Mouse (Mus musculus) CD8-positive naive resting alpha-beta T cell, adult 2 months (primary cell): ENCODE results near the gene Dnaaf5.

ENCODE experiments used
- DNase-seq, 2 experiments: peaks; one replicate each; pipeline ENCODE4 v3.0.0; 2022; ENCODE audit warnings: low read depth in 2 of 2, low spot score in 2 of 2

The Dnaaf5 gene

DNA sequence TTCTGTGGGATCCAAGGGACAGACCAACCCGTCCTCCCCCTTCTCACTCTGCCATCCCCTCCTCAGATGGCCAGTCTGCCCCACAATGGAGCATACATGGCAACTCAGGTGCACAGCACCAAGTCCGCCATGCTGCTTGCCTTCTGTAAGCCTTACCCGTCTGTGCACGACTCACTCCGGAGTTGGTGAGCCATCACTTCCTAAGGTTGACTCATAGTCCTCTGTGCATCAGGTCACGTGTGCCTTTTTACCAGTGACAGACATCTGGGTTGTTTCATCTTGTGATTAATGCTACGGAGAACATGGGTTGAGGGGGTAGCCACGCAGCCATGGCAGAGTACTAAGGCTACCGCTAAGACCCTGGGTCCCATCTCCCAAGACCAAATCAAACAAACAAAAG is 9.4 kb upstream of the Dnaaf5 start:
- DNase-seq: no peak

DNA sequence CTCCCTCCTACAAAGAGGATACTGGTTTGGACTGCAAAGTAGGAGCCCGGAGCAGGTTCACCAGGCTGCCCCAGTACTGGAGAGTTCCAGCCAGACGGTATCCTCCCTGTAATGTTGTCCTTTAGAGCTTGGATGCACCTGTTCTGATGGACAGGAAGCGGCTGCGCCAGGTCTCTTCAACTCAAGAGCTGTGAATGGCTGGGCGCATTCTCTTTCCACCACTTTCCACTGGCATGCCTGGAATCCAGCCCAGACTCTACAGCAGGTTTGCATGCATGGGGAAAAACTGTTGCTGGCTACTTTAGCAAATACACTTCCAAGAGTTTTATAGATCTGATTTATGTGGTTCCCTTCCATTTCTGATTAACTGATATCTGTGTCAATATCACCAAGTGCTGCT is 8.7 kb upstream of the Dnaaf5 start:
- no peak for DNase-seq

DNA sequence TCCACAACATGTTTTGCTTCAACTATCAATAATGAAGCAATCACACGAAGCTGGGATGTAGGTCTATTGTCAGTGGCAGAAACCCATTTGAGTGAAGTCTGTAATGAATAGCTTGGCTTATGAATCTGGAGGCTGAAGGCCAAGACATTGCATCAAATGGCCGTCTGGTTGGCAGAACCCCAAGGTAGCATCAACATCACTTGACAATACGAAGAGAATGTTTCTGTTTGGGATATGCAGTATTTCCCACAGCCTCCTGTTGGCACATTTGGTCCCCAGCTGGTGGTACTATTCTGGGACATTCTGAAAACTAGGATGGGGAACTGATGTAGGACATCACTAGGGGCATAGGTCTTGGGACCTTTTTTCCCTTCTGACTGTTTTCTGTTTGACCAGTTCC is 6.1 kb upstream of the Dnaaf5 start:
- no peak for DNase-seq

DNA sequence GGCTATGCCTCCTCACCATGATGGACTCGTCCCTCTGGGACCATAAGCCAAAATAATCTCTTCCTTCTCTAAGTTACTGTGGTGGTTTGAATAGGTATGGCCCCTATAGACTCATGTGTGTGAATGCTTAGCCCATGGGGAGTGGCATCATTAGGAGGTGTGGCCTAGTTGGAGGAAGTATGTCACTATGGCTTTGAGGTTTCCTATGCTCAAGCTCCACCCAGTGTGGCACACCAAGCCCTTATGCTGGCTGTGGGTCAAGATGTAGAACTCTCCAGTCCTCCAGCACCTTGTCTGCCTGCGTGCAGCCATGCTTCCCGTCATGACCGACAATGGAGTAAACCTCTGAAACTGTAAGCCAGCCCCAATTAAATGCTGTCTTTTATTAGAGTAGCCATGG is 4.3 kb upstream of the Dnaaf5 start:
- DNase-seq: no peak

DNA sequence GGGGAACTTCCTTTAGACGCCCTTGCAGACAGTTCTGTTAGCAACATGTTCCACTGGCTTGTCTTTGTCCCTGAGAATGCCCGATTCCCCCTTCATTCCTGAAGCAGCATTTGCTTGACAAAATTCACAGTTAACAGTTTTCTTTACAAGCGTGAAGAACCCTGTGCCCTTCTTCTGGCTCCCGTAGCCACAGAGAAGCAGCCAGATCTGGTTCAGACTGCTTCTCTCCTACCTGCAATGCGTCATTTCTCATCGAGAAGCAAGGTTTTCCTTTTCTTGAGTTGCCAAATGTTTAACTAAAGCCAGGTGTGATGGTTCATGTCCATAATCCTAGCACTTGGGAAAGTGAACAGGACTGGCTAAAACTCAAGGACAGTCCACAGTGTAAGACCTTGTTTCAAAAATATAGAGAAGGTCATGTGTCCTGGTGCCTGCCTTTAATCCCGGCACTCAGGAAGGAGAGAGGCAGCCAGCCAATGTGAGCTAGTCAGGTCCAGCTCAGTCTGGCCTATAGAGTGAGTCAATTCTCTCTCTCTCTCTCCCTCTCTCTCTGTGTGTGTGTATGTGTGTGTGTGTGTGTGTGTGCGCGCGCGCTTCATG is 3.4 kb upstream of the Dnaaf5 start:
- no peak for DNase-seq

DNA sequence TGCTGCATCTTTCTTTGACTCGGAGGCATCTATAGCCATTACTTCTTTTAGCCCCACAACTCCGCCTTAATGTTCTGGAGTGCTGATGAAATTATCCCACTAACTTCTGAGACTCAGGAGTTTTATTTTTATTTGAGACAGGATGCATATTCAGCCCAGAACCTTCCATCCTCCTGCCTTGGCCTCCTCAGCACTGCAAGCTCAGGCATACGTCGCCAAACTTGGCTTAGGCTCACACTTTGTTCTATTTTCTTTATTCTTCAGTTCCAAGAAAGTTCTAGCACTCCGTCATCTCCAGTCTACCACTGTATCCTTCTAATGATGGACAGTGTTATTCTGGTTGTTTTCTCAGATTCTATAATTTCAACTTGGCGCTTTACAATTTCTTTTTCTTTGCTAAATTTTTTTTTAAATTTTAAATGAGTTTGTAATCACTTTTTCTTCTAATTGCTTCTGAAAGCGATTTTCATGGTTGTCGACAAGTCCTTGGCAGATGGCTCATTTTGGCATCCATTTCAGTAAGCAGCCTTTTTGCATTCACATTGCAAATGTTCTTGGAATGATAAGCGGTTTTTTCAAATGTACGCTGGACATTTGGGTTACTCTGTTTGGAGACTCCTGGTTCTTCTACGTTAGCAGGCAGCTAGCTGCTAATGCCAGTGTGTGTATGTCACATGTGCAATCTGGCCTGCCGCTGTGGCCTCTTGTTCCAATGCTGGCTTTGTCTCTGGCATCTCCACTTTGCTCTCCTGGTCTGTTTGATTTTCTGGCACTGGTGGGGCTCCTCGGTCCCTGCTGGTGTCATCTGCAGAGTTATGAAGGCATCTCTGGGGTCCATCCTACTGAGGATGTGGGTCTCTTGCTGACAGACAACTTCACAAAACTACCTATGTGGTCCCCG is 2.6 kb upstream of the Dnaaf5 start:
- no peak for DNase-seq

DNA sequence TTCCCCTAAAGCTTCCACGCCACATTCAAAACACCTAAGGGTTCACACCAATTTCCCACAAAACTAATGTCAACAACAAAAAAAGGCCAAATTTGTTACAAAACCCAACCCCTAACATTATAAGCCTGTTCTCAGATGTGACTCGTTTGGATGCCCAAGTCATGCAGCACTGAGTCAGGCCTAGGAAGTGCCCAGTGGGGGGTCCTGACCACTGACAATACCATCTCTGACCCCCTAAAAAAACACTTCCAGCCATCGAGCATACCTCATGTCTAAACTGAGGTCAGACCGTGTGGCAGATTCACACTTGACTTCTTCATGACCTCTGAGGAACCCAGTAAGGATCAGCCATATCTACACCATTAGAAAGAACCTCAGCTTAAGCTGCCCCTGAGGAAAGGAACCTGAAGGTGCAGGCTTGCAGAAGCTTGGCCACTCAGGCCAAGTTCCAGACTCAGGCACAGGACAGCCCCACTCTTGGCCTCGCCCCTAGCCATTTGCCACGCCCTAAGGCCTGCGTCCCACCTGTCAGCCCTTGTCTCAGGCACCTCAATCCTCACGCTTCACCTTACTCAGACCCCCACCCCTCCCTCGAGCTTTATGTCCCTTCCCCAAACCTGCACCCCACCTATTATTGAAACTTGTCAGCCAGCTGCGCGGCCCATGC is 884 bp upstream of the Dnaaf5 start:
- no peak for DNase-seq

DNA sequence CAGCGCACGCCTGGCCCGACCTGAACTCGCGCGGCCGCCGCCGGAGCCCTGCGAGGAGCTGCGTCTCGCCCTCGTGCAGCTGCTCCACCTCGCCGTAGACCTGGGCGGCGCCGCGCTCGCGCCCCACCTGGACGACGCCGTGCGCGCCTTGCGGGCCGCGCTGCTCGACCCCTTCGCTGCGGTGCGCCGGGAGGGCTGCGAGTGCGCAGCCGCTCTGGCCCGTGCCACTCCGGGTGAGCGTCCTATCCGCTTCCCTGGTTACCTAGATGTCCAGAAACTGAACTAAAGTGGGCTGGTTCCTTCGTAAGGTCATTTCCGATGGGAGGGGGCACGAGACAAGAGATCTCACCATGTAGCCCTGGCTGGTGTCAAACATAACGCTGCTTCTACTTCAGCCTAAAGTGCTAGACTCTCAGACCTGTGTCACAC is 594 bp downstream of the Dnaaf5 start:
- peak in 1 of 2 experiments; percentile 31 for DNase-seq

DNA sequence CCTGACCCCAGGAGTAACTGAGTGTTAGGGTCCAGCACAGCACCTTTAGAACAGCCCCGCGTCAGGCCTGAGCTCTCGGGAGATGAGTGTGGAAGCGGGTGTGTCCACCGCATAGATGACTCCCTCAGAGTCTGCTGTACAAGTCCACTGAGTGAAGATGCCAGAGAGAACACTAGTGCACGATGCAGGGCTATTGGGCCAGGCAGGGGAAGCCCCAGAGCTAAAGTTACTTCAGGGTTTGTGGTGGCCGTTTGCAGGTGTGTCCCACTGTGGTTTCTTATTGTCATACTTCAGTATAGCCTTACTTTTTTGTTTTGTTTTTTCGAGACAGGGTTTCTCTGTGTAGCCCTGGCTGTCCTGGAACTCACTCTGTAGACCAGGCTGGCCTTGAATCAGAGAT is 10.9 kb downstream of the Dnaaf5 start:
- DNase-seq: no peak

DNA sequence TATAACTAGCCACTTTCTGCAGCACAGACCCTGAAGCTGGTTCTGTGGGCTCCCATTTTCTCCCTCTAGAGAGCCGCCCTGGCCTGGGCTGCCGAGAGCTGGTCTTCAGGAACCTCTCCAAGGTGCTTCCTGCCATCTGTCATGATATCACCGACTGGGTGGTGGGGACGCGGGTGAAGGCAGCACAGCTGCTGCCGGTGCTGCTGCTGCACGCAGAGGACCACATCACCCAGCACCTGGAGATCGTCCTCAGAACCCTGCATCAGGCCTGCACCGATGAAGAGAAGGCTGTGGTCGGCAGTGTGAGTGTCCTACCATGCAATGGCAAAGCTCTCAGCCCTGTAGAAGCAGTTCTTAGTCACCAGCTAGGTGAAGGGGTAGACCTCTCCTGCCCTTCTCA is 11.6 kb downstream of the Dnaaf5 start:
- no peak for DNase-seq

DNA sequence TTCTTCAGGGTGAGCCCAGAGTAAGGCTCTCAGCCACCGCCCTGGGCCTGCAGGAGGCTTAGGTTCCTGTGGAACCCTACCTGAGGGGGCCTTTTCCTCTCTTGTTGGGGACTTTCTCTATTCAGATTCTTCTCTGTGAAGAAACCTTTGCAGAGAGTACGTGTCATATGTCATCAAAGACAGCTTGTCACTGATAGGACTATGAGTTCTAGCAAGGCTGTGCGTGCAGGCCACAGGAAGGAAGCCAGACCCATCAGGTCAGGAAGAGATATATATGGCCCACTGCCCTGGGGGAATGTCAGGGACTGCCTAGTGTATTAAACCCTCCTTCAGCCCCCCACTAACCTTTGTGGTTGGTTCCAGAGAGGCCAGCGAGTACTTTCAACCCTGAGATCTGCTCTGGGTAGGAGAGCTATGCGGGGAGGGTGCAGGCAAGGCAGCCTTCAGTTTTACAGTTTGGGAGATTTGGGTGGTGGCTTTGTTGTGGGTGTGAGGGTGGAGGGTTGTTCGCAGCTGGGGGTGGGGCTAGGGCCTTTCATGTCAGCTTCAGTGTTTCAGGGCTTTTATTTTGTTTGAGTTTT is 16.8 kb downstream of the Dnaaf5 start:
- peak; percentile 64 to 76 for DNase-seq

DNA sequence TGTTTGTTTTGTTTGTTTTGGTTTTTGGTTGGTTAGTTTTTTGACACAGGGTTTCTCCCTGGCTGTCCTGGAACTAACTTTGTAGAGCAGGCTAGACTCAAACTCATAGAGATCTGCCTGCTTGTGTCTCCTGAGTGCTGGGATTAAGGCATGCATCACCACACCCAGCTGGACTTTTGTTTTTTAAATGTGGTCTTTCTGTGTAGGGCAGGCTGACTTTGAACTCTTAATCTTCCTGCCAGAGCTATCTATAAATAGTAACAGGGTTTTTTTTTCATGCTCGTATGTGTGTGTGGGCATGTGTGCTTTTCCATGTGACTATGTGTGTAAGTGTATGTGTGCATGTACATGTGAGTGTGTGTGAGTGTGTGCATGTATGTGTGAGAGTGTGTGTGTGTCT is 17.5 kb downstream of the Dnaaf5 start:
- DNase-seq: no peak

DNA sequence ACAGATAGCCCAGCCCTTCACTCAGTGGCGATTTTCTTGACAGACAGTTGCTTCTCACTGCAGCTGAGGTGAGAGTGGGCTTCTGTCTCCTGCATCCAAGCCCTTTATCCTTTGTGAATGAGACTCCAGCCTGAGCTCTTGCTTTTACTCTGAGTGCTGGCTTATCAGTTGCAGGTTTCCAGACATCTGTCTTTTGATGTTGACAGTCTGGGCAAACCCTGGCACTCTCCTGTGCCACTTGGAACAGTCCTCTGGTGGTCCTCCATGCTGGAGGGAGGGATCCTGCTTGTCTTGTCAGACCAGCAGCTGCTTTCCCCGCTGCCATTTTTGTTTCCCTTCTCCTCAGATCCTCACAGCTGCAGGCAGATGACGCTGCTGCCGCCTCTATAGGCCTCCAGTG is 21.9 kb downstream of the Dnaaf5 start:
- DNase-seq: no peak

DNA sequence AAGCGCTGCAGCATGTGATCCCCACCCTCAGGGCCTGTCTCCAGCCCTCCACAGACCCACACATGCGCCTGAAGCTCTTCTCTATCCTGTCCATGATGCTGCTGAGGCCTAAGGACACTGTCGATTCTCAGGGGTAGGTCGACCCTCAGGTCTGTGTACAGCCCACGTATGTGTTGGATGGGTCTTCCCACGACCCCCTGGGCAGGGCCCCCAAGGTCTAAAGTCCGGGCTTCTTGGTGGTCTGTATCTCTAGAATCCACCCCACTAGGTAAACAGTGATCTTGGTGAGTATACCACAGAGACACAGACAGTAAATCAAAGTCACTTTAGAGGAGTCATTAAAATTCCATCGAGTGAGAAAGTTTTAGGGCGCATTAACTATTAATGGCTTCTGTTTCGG is 24.1 kb downstream of the Dnaaf5 start:
- no peak for DNase-seq

DNA sequence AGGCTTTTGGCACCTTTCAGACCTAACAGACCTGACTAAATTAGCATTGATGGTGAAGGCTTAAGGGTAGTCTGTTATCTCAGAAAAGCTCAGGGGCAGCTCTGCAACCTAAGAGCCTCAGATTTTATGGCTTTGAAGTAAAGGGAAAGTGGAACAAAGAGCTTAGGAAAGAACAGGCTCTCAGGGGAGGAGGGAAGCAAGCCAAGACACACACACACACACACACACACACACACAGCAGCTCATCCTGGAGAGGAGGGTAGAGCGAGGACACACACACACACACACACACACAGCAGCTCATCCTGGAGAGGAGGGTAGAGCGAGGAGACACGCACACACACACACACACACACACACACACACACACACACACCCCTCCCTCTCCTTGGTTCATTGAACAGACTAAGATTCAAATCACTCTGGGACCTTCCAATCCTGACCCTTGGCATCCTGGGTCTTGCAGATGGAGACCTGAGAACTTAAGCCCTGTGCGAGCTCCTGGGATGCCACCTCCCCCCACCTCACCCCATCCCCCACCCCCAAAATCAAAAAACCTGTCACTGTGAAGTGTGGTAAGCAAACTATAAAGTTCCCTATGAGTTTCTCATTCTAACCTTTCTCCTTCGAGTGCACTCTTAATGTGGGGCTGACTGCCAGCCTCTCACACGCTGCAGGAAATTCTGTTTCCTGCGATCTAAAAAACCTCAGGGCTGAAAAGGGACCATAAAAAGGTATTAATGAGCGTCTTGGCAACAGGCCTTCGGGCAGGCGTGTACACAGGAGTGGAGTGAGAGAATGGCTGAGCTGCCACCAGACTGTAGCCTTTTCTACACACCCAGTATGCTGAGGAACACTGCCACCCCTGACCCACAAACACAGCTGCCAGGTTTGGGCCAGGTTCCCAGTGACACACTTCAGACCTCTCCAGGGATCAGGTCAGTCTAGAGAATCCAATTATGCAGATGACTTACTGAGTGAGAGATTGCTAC is 24.8 kb downstream of the Dnaaf5 start:
- no peak for DNase-seq

DNA sequence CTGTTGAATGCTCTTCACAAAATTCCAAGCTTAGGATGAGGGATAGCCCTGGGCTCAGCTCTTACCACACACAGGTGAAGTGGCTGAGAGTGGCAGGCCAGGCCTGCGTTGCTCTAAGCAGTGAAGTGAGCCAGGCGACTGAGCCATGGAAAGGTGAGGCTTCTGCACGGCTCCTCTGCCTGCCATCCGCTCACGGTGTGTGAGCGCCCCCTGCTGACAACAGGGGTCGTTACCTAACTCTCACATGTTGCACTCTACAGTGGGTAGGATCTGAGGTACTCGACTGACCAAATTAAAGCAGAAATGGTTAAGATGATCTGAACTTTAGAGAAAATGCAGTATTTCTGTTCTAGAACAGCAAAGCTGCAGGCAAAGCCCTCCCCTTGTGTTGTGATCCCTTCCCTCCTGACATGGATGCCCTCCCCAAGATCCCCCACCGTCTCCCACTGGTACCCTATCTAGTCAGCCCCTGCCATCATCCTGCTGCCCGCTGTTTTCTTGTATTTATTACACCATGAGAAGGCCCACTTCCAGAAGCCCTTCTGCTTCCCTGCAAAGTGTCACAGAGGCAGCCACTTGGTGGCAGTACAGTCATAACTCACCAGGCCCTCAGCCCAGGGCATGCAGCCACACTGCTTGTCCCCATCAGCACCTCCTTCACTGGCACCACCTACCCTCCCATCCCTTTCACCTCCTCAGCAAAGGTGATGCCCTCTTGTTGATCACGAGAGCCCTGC is 29.0 kb downstream of the Dnaaf5 start:
- peak; percentile 72 to 77 for DNase-seq

DNA sequence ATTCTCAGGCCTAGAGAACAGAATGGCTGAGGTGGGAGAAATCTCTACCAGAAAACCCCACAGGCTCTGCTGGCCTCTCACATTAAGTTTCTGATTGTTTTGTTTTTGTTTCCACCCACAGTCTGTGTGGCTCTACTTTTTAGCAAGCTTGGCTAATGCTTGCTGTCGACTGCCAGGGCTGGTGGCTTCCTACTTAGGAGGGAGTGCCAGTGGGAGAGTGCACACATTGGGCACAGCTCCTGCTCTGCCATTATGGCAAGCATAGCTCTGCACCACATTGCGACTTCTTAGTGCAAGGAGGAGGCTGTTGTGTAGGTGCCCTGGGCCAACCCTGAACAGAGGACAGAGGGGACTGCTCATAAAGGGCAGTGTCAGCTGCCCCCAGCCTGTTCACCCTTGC is 33.1 kb downstream of the Dnaaf5 start:
- no peak for DNase-seq

DNA sequence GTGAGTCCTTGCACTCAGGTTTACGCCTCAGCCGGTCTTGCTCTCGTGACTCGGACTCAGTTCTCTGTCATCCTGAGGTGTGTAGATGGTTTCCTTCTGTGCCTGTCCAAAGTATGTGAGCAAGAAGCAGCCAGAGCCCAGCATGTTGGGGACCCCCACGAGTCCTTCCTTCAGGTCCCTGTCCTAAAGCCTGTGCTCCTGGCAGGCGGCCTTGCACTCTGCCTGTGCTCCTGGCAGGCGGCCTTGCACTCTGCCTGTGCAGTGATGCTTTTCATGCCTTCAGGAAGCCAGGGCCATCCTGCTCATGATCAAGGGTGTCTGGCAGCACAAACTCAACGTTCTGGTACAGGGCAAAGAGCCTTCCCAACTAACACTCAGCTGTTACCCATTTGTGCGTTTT is 33.6 kb downstream of the Dnaaf5 start:
- no peak for DNase-seq

DNA sequence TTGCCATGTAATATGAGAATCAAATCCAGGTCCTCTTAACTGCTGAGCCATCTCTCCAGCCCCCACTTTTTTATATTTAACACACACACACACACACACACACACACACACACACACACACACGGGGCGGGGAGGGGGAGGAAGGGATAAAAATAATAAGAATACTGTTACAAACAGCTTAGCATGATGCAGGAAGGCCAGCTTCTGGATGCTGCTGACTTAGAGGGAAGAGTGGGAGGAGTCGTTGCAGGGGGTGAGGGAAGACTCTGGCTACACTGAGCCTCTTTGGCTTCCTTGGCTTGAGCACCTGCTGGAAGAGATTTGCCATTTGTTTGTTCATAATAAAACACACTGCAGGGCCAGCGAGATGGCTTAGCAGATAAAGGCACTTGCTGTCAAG is 34.9 kb downstream of the Dnaaf5 start:
- DNase-seq: no peak

DNA sequence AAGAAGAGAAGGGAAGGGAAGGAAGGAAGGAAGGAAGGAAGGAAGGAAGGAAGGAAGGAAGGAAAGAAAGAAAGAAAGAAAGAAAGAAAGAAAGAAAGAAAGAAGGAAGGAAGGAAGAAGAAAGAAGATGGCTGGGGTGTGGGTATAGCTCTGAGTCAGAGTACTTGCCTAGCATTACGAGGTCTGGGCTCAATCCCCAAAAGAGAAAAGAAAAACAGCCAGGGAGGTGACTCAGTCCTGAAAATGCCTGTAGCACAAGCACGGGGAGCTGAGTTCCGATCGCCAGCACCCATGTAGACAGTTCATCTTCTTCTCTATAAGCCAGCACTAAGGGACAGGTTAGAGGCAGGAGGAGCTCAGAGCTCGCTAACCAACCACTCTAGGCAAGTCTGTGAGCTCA is 39.7 kb downstream of the Dnaaf5 start:
- no peak for DNase-seq
